Mouse (Mus musculus) thymus, postnatal 25 days (tissue): ENCODE measurements around the gene Foxb1.

ENCODE experiments used
- DNase-seq: peaks from one replicate; pipeline ENCODE4 v3.0.0; 2022

The Foxb1 gene

GRCm38 (mm10) chr9:69756456-69756855 lies 4.3 kb downstream of the Foxb1 start:
- no peak for DNase-seq

- DNase-seq = peak; percentile 21
Measured at GRCm38 (mm10) chr9:69756041-69756440, 4.7 kb downstream of the Foxb1 start.

GRCm38 (mm10) chr9:69755157-69755556 lies 5.6 kb downstream of the Foxb1 start:
- DNase-seq = no peak

GRCm38 (mm10) chr9:69754712-69755111 lies 6.0 kb downstream of the Foxb1 start:
- DNase-seq = no peak

GRCm38 (mm10) chr9:69754291-69754690 lies 6.4 kb downstream of the Foxb1 start:
- DNase-seq = no peak

- peak; percentile 5 for DNase-seq
Measured at GRCm38 (mm10) chr9:69747971-69748370, 12.8 kb downstream of the Foxb1 start.

GRCm38 (mm10) chr9:69728736-69729135 lies 32.0 kb downstream of the Foxb1 start:
- DNase-seq = peak; percentile 13

GRCm38 (mm10) chr9:69718431-69718830 lies 42.3 kb downstream of the Foxb1 start:
- no peak for DNase-seq

GRCm38 (mm10) chr9:69716364-69716763 lies 44.4 kb downstream of the Foxb1 start:
- no peak for DNase-seq

GRCm38 (mm10) chr9:69715445-69715844 lies 45.3 kb downstream of the Foxb1 start:
- DNase-seq = peak; percentile 2

- no peak for DNase-seq
Measured at GRCm38 (mm10) chr9:69714346-69714745, 46.4 kb downstream of the Foxb1 start.

- DNase-seq = no peak
Measured at GRCm38 (mm10) chr9:69713577-69714327, 47.0 kb downstream of the Foxb1 start.

GRCm38 (mm10) chr9:69712714-69713525 lies 47.8 kb downstream of the Foxb1 start:
- no peak for DNase-seq
